Mouse (Mus musculus): ENCODE measurements around the gene Erich6. TPM values are rescaled to one million over a fixed set of nuclear protein-coding genes. Genes with fewer than 3 reads are reported as not detected.
"Not testable (repeated sequence)": the region's sequence is repeated elsewhere in the genome, so short reads cannot be mapped to it uniquely, and the experiment has no call there.

The Erich6 gene
- total and polyA plus RNA-seq, 2 experiments from 2014 or later, result not detected

GRCm38 (mm10) chr3:58593623-58594022 is 43.4 kb downstream of the Erich6 start:
- no peak overlapping the region for H3K27ac ChIP-seq (ENCODE audit: low read depth)
- no peak for DNase-seq (ENCODE audit: low spot score)
- H3K9ac ChIP-seq (replicated peaks; ENCODE audit: low read depth, low read length), result no peak overlapping the region
- H3K27me3 ChIP-seq (ENCODE audit: control insufficient read depth, insufficient read depth, low read length), result no peaks in the 10 kb centered on the region
- 67% methylated on average over 5 of the region's 5 CpGs for WGBS
- ATAC-seq (ENCODE audit: insufficient read depth, low read depth), result no peak
- H3K4me2 ChIP-seq (ENCODE audit: low read depth, low read length), result no peak overlapping the region
- no peak for TF ChIP-seq EP300 (IDR thresholded peaks at IDR 0.05; ENCODE audit: low read depth)
- TF ChIP-seq CTCF (IDR thresholded peaks at IDR 0.05; ENCODE audit: low read depth), result no peak
- no peaks in the 10 kb centered on the region for H3K4me1 ChIP-seq (ENCODE audit: control insufficient read depth, insufficient read depth)
- H3K4me3 ChIP-seq (ENCODE audit: low read depth, low read length), result no peak overlapping the region
- no peaks in the 10 kb centered on the region for H3K9me3 ChIP-seq (replicated peaks; ENCODE audit: control insufficient read depth, low read length)
- peaks cover 23% of the 10 kb centered on the region for H3K36me3 ChIP-seq (replicated peaks; ENCODE audit: control insufficient read depth, insufficient read depth, low read length)

GRCm38 (mm10) chr3:58592666-58593065 is 44.3 kb downstream of the Erich6 start:
- not testable (repeated sequence) for H3K9ac ChIP-seq (replicated peaks; ENCODE audit: low read depth, low read length); DNase-seq (ENCODE audit: low spot score); H3K4me2 ChIP-seq (ENCODE audit: low read depth, low read length); H3K27ac ChIP-seq (ENCODE audit: low read depth); H3K9me3 ChIP-seq (replicated peaks; ENCODE audit: control insufficient read depth, low read length); H3K4me1 ChIP-seq (ENCODE audit: control insufficient read depth, insufficient read depth); ATAC-seq (ENCODE audit: insufficient read depth, low read depth); H3K4me3 ChIP-seq (ENCODE audit: low read depth, low read length); H3K27me3 ChIP-seq (ENCODE audit: control insufficient read depth, insufficient read depth, low read length)
- peaks cover 26% of the 10 kb centered on the region for H3K36me3 ChIP-seq (replicated peaks; ENCODE audit: control insufficient read depth, insufficient read depth, low read length)
- 93% methylated on average over 7 of the region's 7 CpGs for WGBS

GRCm38 (mm10) chr3:58590544-58590943 is 46.5 kb downstream of the Erich6 start:
- not testable (repeated sequence) for H3K27ac ChIP-seq (ENCODE audit: low read depth); H3K9me3 ChIP-seq (replicated peaks; ENCODE audit: control insufficient read depth, low read length); H3K4me2 ChIP-seq (ENCODE audit: low read depth, low read length); H3K4me1 ChIP-seq (ENCODE audit: control insufficient read depth, insufficient read depth); H3K9ac ChIP-seq (replicated peaks; ENCODE audit: low read depth, low read length); H3K27me3 ChIP-seq (ENCODE audit: control insufficient read depth, insufficient read depth, low read length); DNase-seq (ENCODE audit: low spot score); ATAC-seq (ENCODE audit: insufficient read depth, low read depth); H3K4me3 ChIP-seq (ENCODE audit: low read depth, low read length)
- peaks cover 41% of the 10 kb centered on the region for H3K36me3 ChIP-seq (replicated peaks; ENCODE audit: control insufficient read depth, insufficient read depth, low read length)
- WGBS, result 87% methylated on average over 4 of the region's 4 CpGs

GRCm38 (mm10) chr3:58582788-58583426 is 54.1 kb downstream of the Erich6 start:
- peaks cover 24% of the 10 kb centered on the region; the same call in 1 of the 2 replicates for H3K36me3 ChIP-seq (replicated peaks; ENCODE audit: control insufficient read depth, insufficient read depth, low read length)
- TF ChIP-seq EP300 (IDR thresholded peaks at IDR 0.05; ENCODE audit: low read depth) (no peak), CTCF (IDR thresholded peaks at IDR 0.05; ENCODE audit: low read depth) (no peak)
- H3K4me3 ChIP-seq (ENCODE audit: low read depth, low read length), result no peak overlapping the region
- H3K9me3 ChIP-seq (replicated peaks; ENCODE audit: control insufficient read depth, low read length), result no peaks in the 10 kb centered on the region
- no peak for ATAC-seq (ENCODE audit: insufficient read depth, low read depth)
- H3K27me3 ChIP-seq (ENCODE audit: control insufficient read depth, insufficient read depth, low read length), result no peaks in the 10 kb centered on the region
- 72% methylated on average over 5 of the region's 5 CpGs for WGBS
- no peak overlapping the region for H3K4me2 ChIP-seq (ENCODE audit: low read depth, low read length)
- H3K4me1 ChIP-seq (ENCODE audit: control insufficient read depth, insufficient read depth), result peaks cover 24% of the 10 kb centered on the region
- no peak overlapping the region for H3K27ac ChIP-seq (ENCODE audit: low read depth)
- DNase-seq (ENCODE audit: low spot score), result no peak
- no peak overlapping the region for H3K9ac ChIP-seq (replicated peaks; ENCODE audit: low read depth, low read length)

- DNase-seq (ENCODE audit: low spot score), result no peak
- no peak overlapping the region for H3K27ac ChIP-seq (ENCODE audit: low read depth)
Observed at GRCm38 (mm10) chr3:58582297-58582696, 54.7 kb downstream of the Erich6 start.

GRCm38 (mm10) chr3:58581530-58581929 is 55.5 kb downstream of the Erich6 start:
- peak overlapping the region; percentile 25; the same call in 1 of the 2 replicates for H3K27ac ChIP-seq (ENCODE audit: low read depth)

More at GRCm38 (mm10) chr3:58582297-58582696, 54.7 kb downstream of the Erich6 start:
- H3K4me1 ChIP-seq (ENCODE audit: control insufficient read depth, insufficient read depth), result peaks cover 28% of the 10 kb centered on the region
- TF ChIP-seq CTCF (IDR thresholded peaks at IDR 0.05; ENCODE audit: low read depth) (no peak), EP300 (IDR thresholded peaks at IDR 0.05; ENCODE audit: low read depth) (no peak)
- ATAC-seq (ENCODE audit: insufficient read depth, low read depth), result no peak
- no peak overlapping the region for H3K4me2 ChIP-seq (ENCODE audit: low read depth, low read length)
- WGBS, result 38% methylated on average over 5 of the region's 5 CpGs
- H3K27me3 ChIP-seq (ENCODE audit: control insufficient read depth, insufficient read depth, low read length), result no peaks in the 10 kb centered on the region
- H3K36me3 ChIP-seq (replicated peaks; ENCODE audit: control insufficient read depth, insufficient read depth, low read length), result peaks cover 18% of the 10 kb centered on the region; the same call in 1 of the 2 replicates
- no peak overlapping the region for H3K9ac ChIP-seq (replicated peaks; ENCODE audit: low read depth, low read length)
- no peaks in the 10 kb centered on the region for H3K9me3 ChIP-seq (replicated peaks; ENCODE audit: control insufficient read depth, low read length)
- H3K4me3 ChIP-seq (ENCODE audit: low read depth, low read length), result no peak overlapping the region

More at GRCm38 (mm10) chr3:58581530-58581929, 55.5 kb downstream of the Erich6 start:
- Histone ChIP-seq H3K9ac (replicated peaks; ENCODE audit: low read depth, low read length) (no peak overlapping the region), H3K4me1 (ENCODE audit: control insufficient read depth, insufficient read depth) (peaks cover 28% of the 10 kb centered on the region), H3K4me2 (ENCODE audit: low read depth, low read length) (no peak overlapping the region), H3K9me3 (replicated peaks; ENCODE audit: control insufficient read depth, low read length) (no peaks in the 10 kb centered on the region), H3K4me3 (ENCODE audit: low read depth, low read length) (no peak overlapping the region), H3K27me3 (ENCODE audit: control insufficient read depth, insufficient read depth, low read length) (no peaks in the 10 kb centered on the region), H3K36me3 (replicated peaks; ENCODE audit: control insufficient read depth, insufficient read depth, low read length) (peaks cover 12% of the 10 kb centered on the region; the same call in 1 of the 2 replicates)
- ATAC-seq (ENCODE audit: insufficient read depth, low read depth) (no peak), DNase-seq (ENCODE audit: low spot score) (no peak)
- TF ChIP-seq CTCF (IDR thresholded peaks at IDR 0.05; ENCODE audit: low read depth) (no peak), EP300 (IDR thresholded peaks at IDR 0.05; ENCODE audit: low read depth) (no peak)
- 77% methylated on average over 4 of the region's 4 CpGs for WGBS

Measured in heart, postnatal 0 days (tissue).